Mouse (Mus musculus): ENCODE data around the gene Gm20538.

DNA sequence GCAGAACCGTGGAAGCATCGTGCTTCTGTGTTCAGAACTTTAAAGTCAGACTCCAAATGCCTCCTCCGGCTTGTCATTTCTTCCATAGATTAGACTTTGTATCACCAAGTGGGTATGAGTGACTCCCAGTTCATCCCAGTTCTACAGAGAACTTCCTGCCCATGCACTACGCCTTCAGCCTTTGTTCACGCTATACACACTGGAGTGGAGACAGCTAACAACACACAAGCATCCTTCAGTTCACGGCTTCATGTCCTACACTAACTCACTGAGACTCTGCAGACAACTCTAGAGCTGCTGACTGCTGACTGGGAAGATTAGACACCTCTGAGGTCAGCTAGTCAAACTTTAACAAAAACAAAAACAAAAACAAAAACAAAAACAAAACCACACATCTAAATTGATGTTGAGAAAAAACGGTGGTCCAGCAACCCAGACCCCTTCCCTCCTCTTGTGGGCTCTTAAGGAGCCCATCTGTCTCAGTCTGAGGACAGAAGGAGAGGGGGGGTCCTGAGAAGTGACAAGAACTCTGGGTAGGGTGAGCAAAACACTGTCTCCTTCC, 38.6 kb downstream of the Gm20538 start:
- no peak for TF ChIP-seq CTCF (IDR thresholded peaks at IDR 0.05; ENCODE audit: insufficient read depth, low read depth, low read length)
- TF ChIP-seq POLR2A (IDR thresholded peaks at IDR 0.05; ENCODE audit: insufficient read depth, low read depth, low read length): no peak
